Mouse (Mus musculus) ES-Bruce4 (cell line): ENCODE data around the gene Prss30. TPM values are rescaled to one million over a fixed set of nuclear protein-coding genes. Genes with fewer than 3 reads are reported as not detected.

Experiments
- H3K27ac ChIP-seq: 2 replicates; pipeline ENCODE4 v1.5.1; 2012; ENCODE audit warnings: low read length, inconsistent platforms; ENCODE audit not compliant: insufficient read depth
- H3K27me3 ChIP-seq: 2 replicates; pipeline ENCODE4 v1.6.1; 2012; ENCODE audit warnings: mild to moderate bottlenecking, low read length, inconsistent platforms; ENCODE audit not compliant: control insufficient read depth, poor library complexity, insufficient read depth, severe bottlenecking
- H3K36me3 ChIP-seq: 2 replicates; pipeline ENCODE4 v1.6.1; 2012; ENCODE audit warnings: inconsistent platforms, mild to moderate bottlenecking, low read length, moderate library complexity; ENCODE audit not compliant: control insufficient read depth, poor library complexity, insufficient read depth, severe bottlenecking
- H3K4me1 ChIP-seq: one replicate; pipeline ENCODE4 v1.8.1; 2011; ENCODE audit warnings: low read length; ENCODE audit not compliant: control insufficient read depth, insufficient read depth
- H3K4me3 ChIP-seq: 2 replicates; pipeline ENCODE4 v1.5.1; 2011; ENCODE audit warnings: low read depth, mild to moderate bottlenecking, low read length
- H3K9ac ChIP-seq: 2 replicates; pipeline ENCODE4 v1.6.1; 2012; ENCODE audit warnings: low read depth, mild to moderate bottlenecking, inconsistent platforms; ENCODE audit not compliant: poor library complexity, severe bottlenecking
- H3K9me3 ChIP-seq: replicated peaks from 2 replicates; pipeline ENCODE4 v1.6.1; 2012; ENCODE audit warnings: mild to moderate bottlenecking, low read length, inconsistent platforms; ENCODE audit not compliant: control insufficient read depth, poor library complexity, insufficient read depth, severe bottlenecking
- CTCF ChIP-seq: IDR thresholded peaks from one replicate; pipeline ENCODE4 v1.8.1; 2011; ENCODE audit warnings: low read depth, low read length
- EP300 ChIP-seq: IDR thresholded peaks from 2 replicates; pipeline ENCODE4 v1.6.1; 2011; ENCODE audit warnings: low read depth, low read length; ENCODE audit not compliant: insufficient read depth
- POLR2A ChIP-seq: IDR thresholded peaks from one replicate; pipeline ENCODE4 v1.8.1; 2011; ENCODE audit warnings: low read length; ENCODE audit not compliant: insufficient read depth
- polyA plus RNA-seq: library from polyadenylated mRNA; stranded (reverse); fragments of >200 nt; gene quantifications from 2 replicates; pipeline ENCODE4 v1.2.4, GENCODE M21; 2011; ENCODE audit warnings: low read depth; ENCODE audit not compliant: missing spikeins, insufficient read depth, insufficient read length

The Prss30 gene
- polyA plus RNA-seq, 1 experiment, result not detected

DNA sequence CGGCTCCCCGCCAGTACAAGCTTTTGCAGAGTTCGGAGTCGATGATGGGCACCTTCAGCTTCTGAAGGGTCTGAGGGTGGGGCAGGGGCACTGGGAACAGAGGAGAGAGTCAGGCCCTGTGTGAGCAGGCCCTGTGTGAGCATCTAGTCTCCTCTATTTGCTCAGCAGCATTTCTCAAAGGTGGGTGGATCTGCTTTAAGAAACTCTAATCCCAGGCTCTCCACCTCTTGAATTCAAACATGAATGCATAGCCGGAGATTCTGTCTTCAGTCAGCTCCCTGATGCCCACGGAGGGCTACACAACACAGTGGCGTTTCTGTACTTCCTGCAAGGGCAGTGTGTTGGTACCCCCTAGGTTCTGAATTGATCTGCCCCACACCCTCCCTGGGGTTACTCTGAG, 14.3 kb upstream of the Prss30 start:
- no peak for TF ChIP-seq CTCF
- TF ChIP-seq EP300, result no peak
- TF ChIP-seq POLR2A, result no peak
- H3K9ac ChIP-seq, result no peak overlapping the region
- no peak overlapping the region for H3K27ac ChIP-seq
- no peaks in the 10 kb centered on the region for H3K36me3 ChIP-seq
- no peaks in the 10 kb centered on the region for H3K27me3 ChIP-seq
- peaks cover 4% of the 10 kb centered on the region for H3K4me1 ChIP-seq
- H3K4me3 ChIP-seq, result no peak overlapping the region
- H3K9me3 ChIP-seq, result no peaks in the 10 kb centered on the region

DNA sequence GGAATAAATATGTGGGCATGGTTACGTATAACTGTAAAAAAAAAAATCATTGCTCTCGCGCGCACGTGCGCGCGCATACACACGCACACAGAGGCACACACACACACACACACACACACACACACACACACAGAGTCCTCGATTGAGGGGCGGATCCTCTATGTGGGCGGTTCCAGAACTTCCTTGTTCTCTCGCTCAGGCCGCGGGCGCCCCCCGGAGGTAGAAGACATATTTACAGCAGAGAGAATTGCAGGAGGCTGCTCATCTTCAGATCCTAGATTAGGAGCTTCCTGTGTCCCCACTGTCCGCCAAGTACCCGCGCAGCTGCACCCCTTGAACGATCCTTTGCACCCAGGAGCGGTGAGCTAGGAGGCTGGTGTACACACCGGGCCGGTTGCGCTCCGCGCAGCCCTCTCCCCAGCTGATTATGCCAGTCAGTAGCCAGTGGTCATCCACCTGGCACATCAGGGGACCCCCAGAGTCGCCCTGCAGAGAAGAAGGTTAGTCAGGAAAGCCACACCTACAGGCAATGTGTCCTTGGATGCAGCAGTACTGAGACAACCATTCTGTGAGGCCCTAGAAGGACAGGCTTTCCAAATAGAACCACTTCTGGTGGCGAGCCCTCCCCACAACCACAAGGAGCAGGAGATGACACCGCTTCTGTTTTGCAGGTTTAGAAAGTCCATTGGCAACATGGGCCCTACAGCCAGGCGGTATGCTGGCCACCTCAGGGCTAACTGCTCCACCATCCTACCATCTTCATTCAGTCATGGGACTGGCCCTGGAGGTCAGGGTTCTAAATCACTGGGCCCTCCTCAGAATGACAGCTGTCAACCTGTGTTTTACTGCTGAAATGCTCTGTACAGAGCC, 13.4 kb upstream of the Prss30 start:
- Histone ChIP-seq H3K27me3 (no peaks in the 10 kb centered on the region), H3K4me1 (peaks cover 4% of the 10 kb centered on the region), H3K9ac (no peak overlapping the region), H3K27ac (no peak overlapping the region), H3K36me3 (no peaks in the 10 kb centered on the region), H3K4me3 (no peak overlapping the region), H3K9me3 (no peaks in the 10 kb centered on the region)
- TF ChIP-seq POLR2A (no peak), CTCF (peak; percentile 61), EP300 (0 out of 2 replicates have a peak, but pooled peaks have one; percentile 37)

DNA sequence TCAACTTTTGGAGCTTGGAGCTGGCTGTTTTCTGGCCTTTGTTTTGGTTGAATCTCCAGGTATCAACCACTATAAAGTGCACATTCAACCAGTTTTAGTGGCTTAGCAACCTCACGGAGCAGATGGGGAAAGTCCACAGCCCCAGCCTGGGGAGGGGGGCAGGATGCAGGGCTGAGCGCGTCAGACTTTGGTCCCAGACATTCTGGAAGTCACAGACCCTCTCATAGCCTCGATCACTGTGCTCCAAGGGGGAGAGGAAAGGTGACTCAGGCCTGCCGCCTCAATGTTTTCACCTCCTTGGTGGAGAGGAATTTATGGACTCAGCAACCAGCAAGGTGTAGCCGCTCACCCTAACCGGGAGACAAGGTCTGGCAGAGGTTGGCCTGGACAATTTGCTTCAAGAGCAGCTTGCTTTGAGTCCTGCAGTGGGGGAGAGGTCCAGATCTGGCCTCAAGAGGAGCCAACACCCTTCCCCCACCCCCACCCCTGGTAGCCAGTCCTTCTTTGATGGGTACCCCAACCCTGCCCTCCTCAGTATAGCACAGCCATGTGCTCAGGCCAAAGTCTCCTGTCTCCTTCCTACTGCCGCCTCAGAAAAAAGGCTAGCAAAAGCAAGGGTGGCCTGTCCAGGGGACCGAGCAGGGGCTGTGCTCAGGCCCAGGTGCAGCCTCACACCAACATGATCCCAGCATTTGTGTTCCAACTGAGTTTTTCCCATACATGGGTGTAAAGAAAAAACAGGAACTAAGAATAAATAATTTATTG, 12.6 kb upstream of the Prss30 start:
- no peak overlapping the region for H3K27ac ChIP-seq
- H3K9me3 ChIP-seq, result no peaks in the 10 kb centered on the region
- TF ChIP-seq POLR2A (no peak), EP300 (no peak), CTCF (no peak)
- no peak overlapping the region for H3K4me3 ChIP-seq
- no peaks in the 10 kb centered on the region for H3K36me3 ChIP-seq
- peaks cover 4% of the 10 kb centered on the region for H3K4me1 ChIP-seq
- H3K9ac ChIP-seq, result no peak overlapping the region
- H3K27me3 ChIP-seq, result no peaks in the 10 kb centered on the region

DNA sequence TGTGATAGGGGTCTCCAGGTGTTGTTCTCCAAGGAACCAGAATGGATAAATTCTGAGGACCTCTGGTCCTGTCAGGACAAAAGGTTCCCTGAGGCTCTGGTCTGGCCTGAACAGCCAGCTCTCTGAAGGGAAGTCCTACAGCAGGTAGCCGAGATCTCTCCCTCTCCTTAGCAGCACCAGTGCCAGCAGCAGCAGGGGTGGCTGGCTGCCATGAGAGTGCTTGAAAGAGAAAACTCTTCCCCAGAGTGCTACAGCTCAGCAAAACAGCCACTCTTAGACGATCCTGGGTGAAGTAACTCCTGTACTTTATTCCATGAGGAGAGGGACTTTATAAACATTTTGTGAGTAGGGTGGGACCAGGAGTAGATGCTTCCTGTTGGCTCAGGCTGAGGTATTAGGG, 9.4 kb upstream of the Prss30 start:
- H3K27me3 ChIP-seq, result no peaks in the 10 kb centered on the region
- no peaks in the 10 kb centered on the region for H3K36me3 ChIP-seq
- H3K4me1 ChIP-seq, result peaks cover 4% of the 10 kb centered on the region
- H3K9ac ChIP-seq, result no peak overlapping the region
- H3K27ac ChIP-seq, result no peak overlapping the region
- no peak overlapping the region for H3K4me3 ChIP-seq
- no peak for TF ChIP-seq EP300
- TF ChIP-seq CTCF, result no peak
- no peak for TF ChIP-seq POLR2A
- H3K9me3 ChIP-seq, result no peaks in the 10 kb centered on the region

DNA sequence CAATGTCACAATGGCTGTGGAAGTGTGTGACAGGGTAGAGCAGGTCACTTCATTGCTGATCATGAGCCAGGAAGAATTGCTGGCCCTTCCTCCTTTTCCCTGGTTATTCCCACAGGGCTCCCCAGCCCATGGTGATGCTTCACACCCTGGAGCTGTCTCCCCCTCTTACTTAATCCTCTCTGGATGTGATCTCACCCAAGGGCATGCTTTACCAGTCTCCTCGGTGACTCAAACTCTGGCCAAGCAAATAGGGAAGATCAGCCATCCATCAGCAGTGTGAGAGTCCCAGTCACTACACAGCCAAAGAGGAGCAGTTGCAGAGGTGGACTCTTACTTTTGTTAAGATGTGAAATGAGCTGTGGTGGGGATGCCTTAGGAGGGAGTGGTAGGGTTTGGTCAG, 4.6 kb upstream of the Prss30 start:
- Histone ChIP-seq H3K4me3 (no peak overlapping the region), H3K27ac (no peak overlapping the region), H3K36me3 (no peaks in the 10 kb centered on the region), H3K9me3 (no peaks in the 10 kb centered on the region), H3K27me3 (no peaks in the 10 kb centered on the region), H3K4me1 (no peaks in the 10 kb centered on the region), H3K9ac (no peak overlapping the region)
- TF ChIP-seq EP300 (no peak), CTCF (no peak), POLR2A (no peak)

DNA sequence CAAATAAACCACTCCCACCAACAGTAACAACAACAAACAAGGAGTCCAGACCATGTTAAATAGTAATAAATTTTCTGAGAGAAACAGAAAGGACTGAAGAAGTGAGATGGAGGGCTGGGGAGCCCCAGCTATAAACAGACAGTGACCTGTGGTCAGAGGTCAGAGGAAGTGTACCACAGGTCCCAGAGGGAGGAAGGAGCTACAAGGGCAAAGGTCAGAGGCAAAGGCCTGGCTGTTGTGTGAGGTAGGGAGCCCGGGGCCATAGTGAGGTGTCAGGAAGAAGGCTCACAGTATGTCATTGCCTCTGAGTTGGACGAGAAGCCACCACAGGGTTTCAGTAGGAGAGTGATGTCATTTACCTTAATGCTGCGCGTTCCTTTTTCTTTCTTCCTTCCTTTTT, 2.5 kb upstream of the Prss30 start:
- Histone ChIP-seq H3K9me3 (no peaks in the 10 kb centered on the region), H3K27ac (no peak overlapping the region), H3K36me3 (no peaks in the 10 kb centered on the region), H3K27me3 (no peaks in the 10 kb centered on the region), H3K9ac (no peak overlapping the region), H3K4me3 (no peak overlapping the region), H3K4me1 (no peaks in the 10 kb centered on the region)
- TF ChIP-seq CTCF (no peak), EP300 (no peak), POLR2A (no peak)
